ENCODE assay signal across 9 mouse cellular contexts in genomic region chr11:4705178-4705577, GRCm38 (mm10). TPM values are rescaled to one million over a fixed set of nuclear protein-coding genes. Genes with fewer than 3 reads are reported as not detected.
DNase-seq lines count a peak whose midpoint lies in the region; ATAC-seq lines count a peak whose summit lies in the region.
"Had no signal": no experiment of that assay in that cellular context is flagged by ENCODE, and none has a peak within 500 bp of the region (broad histone marks: within the 10 kb centered on the region; RNA-seq: fewer than 3 reads in every experiment).

No protein-coding gene starts in this region.

- H3K36me3 ChIP-seq in kidney, embryonic 14.5 days (ENCODE audit: control insufficient read depth, insufficient read depth, low read length): peaks cover 12% of the 10 kb centered on the region
- H3K36me3 ChIP-seq in hindbrain, embryonic 13.5 days: peaks cover 18% of the 10 kb centered on the region
- H3K36me3 ChIP-seq in midbrain, embryonic 14.5 days (ENCODE audit: control insufficient read depth, insufficient read depth, low read length): peaks cover 12% of the 10 kb centered on the region

- H3K4me1 ChIP-seq in kidney, embryonic 14.5 days (ENCODE audit: control insufficient read depth, insufficient read depth, low read length): peaks cover 5% of the 10 kb centered on the region; the same call in 1 of the 2 replicates
- H3K4me1 ChIP-seq in hindbrain, embryonic 13.5 days (replicated peaks): peaks cover 20% of the 10 kb centered on the region
- H3K4me1 ChIP-seq in midbrain, embryonic 14.5 days (ENCODE audit: control insufficient read depth, insufficient read depth, low read length): peaks cover 16% of the 10 kb centered on the region

- H3K9ac ChIP-seq in kidney, embryonic 14.5 days (ENCODE audit: low read depth, low read length): peak overlapping the region; percentile 66
- peak overlapping the region; percentile 78 for H3K9ac ChIP-seq in hindbrain, embryonic 13.5 days
- peak overlapping the region; percentile 48; the same call in 1 of the 2 replicates for H3K9ac ChIP-seq in midbrain, embryonic 14.5 days (replicated peaks; ENCODE audit: low read length)

- DNase-seq in kidney, postnatal 14 days: no peak
- DNase-seq in ZHBTc4 (ENCODE audit: low read depth, low spot score): peak; percentile 71
- DNase-seq in midbrain, embryonic 14.5 days: no peak
- DNase-seq in urinary bladder, postnatal 25 days (ENCODE audit: low spot score): no peak
- no peak for DNase-seq in T-cell, adult 2 months (ENCODE audit: low spot score)

- no peak overlapping the region for H3K27ac ChIP-seq in kidney, embryonic 14.5 days (ENCODE audit: low read depth, low read length)
- no peak overlapping the region for H3K27ac ChIP-seq in hindbrain, embryonic 13.5 days
- H3K27ac ChIP-seq in midbrain, embryonic 14.5 days (replicated peaks; ENCODE audit: low read depth, low read length): no peak overlapping the region

- H3K27me3 ChIP-seq in kidney, embryonic 14.5 days (ENCODE audit: control insufficient read depth, insufficient read depth, low read length): no peaks in the 10 kb centered on the region
- no peaks in the 10 kb centered on the region for H3K27me3 ChIP-seq in hindbrain, embryonic 13.5 days
- no peaks in the 10 kb centered on the region for H3K27me3 ChIP-seq in midbrain, embryonic 14.5 days (ENCODE audit: control insufficient read depth, insufficient read depth, low read length)

- no peaks in the 10 kb centered on the region for H3K9me3 ChIP-seq in kidney, embryonic 14.5 days (ENCODE audit: control insufficient read depth, low read length)
- H3K9me3 ChIP-seq in hindbrain, embryonic 13.5 days: no peaks in the 10 kb centered on the region
- no peaks in the 10 kb centered on the region for H3K9me3 ChIP-seq in midbrain, embryonic 14.5 days (ENCODE audit: control insufficient read depth, low read length)

- WGBS in kidney, embryonic 14.5 days: 7% methylated on average over 4 of the region's 4 CpGs
- 14% methylated on average over 4 of the region's 4 CpGs for WGBS in hindbrain, embryonic 13.5 days
- WGBS in midbrain, embryonic 14.5 days: 9% methylated on average over 4 of the region's 4 CpGs

- no peak for ATAC-seq in kidney, embryonic 14.5 days (ENCODE audit: low FRiP score, low TSS enrichment)
- ATAC-seq in hindbrain, embryonic 13.5 days (ENCODE audit: low FRiP score): no peak
- ATAC-seq in midbrain, embryonic 14.5 days (ENCODE audit: low FRiP score, low TSS enrichment): no peak
- no peak for ATAC-seq in megakaryocyte-erythroid progenitor cell, adult 5-6 weeks (replicated peaks; ENCODE audit: low FRiP score, low TSS enrichment, poor library complexity, severe bottlenecking)

- peak overlapping the region; percentile 65 for H3K4me2 ChIP-seq in kidney, embryonic 14.5 days (replicated peaks; ENCODE audit: low read depth, low read length)
- H3K4me2 ChIP-seq in hindbrain, embryonic 13.5 days: peak overlapping the region; percentile 89
- peak overlapping the region; percentile 90 for H3K4me2 ChIP-seq in midbrain, embryonic 14.5 days (ENCODE audit: low read length)

- peak overlapping the region; percentile 68 for H3K4me3 ChIP-seq in kidney, embryonic 14.5 days (ENCODE audit: low read length)
- H3K4me3 ChIP-seq in hindbrain, embryonic 13.5 days: peak overlapping the region; percentile 75
- peak overlapping the region; percentile 82 for H3K4me3 ChIP-seq in midbrain, embryonic 14.5 days (replicated peaks; ENCODE audit: low read depth, low read length)

RNA-seq across cellular contexts. Expression of gene Zmat5, which starts 0.7 kb away (rescaled TPM):
- 59.8 and 77.4 TPM in 2 replicates for polyA plus RNA-seq in kidney, embryonic 14.5 days (2014; fragmentation: Nextera tagmentation; extraction: Ambion mirVana)
- 71.6 and 74.5 TPM in 2 replicates for polyA plus RNA-seq in hindbrain, embryonic 13.5 days (2015; fragmentation: Nextera tagmentation; extraction: Ambion mirVana)
- 60.0 and 63.6 TPM in 2 replicates for polyA plus RNA-seq in midbrain, embryonic 14.5 days (2014; fragmentation: Nextera tagmentation; extraction: Ambion mirVana)
- 24.5 and 37.3 TPM in 2 replicates for total RNA-seq in megakaryocyte-erythroid progenitor cell, adult 5-6 weeks (2014; fragmentation: Nextera tagmentation)
- total RNA-seq in megakaryocyte-erythroid progenitor cell, adult 5-6 weeks (2017): 3.4 and 8.1 TPM in 2 replicates

RNA-seq across cellular contexts. Expression of gene Uqcr10, which starts 1.0 kb away (rescaled TPM):
- 800 and 1,083 TPM in 2 replicates for polyA plus RNA-seq in kidney, embryonic 14.5 days (2014; fragmentation: Nextera tagmentation; extraction: Ambion mirVana)
- 541 and 557 TPM in 2 replicates for polyA plus RNA-seq in hindbrain, embryonic 13.5 days (2015; fragmentation: Nextera tagmentation; extraction: Ambion mirVana)
- 495 and 649 TPM in 2 replicates for polyA plus RNA-seq in midbrain, embryonic 14.5 days (2014; fragmentation: Nextera tagmentation; extraction: Ambion mirVana)
- total RNA-seq in megakaryocyte-erythroid progenitor cell, adult 5-6 weeks (2014; fragmentation: Nextera tagmentation): 465 and 535 TPM in 2 replicates
- 83.7 and 121 TPM in 2 replicates for total RNA-seq in megakaryocyte-erythroid progenitor cell, adult 5-6 weeks (2017)

RNA-seq across cellular contexts. Expression of gene Cabp7, which starts 41.4 kb away (rescaled TPM):
- polyA plus RNA-seq in kidney, embryonic 14.5 days (2014; fragmentation: Nextera tagmentation; extraction: Ambion mirVana): 0.13 TPM in 1 of 2 replicates, not detected in the other
- polyA plus RNA-seq in hindbrain, embryonic 13.5 days (2015; fragmentation: Nextera tagmentation; extraction: Ambion mirVana): 1.3 and 1.4 TPM in 2 replicates
- 1.3 and 2.7 TPM in 2 replicates for polyA plus RNA-seq in midbrain, embryonic 14.5 days (2014; fragmentation: Nextera tagmentation; extraction: Ambion mirVana)
- not detected in 2 replicates for total RNA-seq in megakaryocyte-erythroid progenitor cell, adult 5-6 weeks (2014; fragmentation: Nextera tagmentation)
- 0.27 TPM in 1 of 2 replicates, not detected in the other for total RNA-seq in megakaryocyte-erythroid progenitor cell, adult 5-6 weeks (2017)
- total RNA-seq: hematopoietic stem cell, adult 5-6 weeks had no signal
